Mouse (Mus musculus): ENCODE results near the gene Il1b.

GRCm38 (mm10) chr2:129380211-129380610, 9.3 kb upstream of the Il1b start:
- TF ChIP-seq EP300 (optimal IDR thresholded peaks at IDR 0.05) (no peak), CTCF (IDR thresholded peaks at IDR 0.05; ENCODE audit: low read depth) (no peak)

Measured in stomach, postnatal 0 days (tissue).